Mouse (Mus musculus): ENCODE data around the gene Ccl4. TPM values are rescaled to one million over a fixed set of nuclear protein-coding genes. Genes with fewer than 3 reads are reported as not detected.

Gene Ccl4
- polyA plus RNA-seq, 1 experiment from 2014 or later = 1.7 TPM

GRCm38 (mm10) chr11:83657508-83657907, 4.9 kb upstream of the Ccl4 start:
- ATAC-seq = no peak
- H3K4me3 ChIP-seq (ENCODE audit: low read depth, low read length) = no peak overlapping the region

GRCm38 (mm10) chr11:83658797-83659196, 3.6 kb upstream of the Ccl4 start:
- H3K4me3 ChIP-seq (ENCODE audit: low read depth, low read length) = no peak overlapping the region
- H3K36me3 ChIP-seq (ENCODE audit: insufficient read depth, low read length) = no peaks in the 10 kb centered on the region
- H3K27me3 ChIP-seq (replicated peaks; ENCODE audit: insufficient read depth, low read length) = no peaks in the 10 kb centered on the region
- DNase-seq (ENCODE audit: low spot score) (no peak), ATAC-seq (no peak)
- 70% methylated on average over 6 of the region's 6 CpGs for WGBS
- H3K4me2 ChIP-seq (replicated peaks; ENCODE audit: low read depth, low read length) = no peak overlapping the region
- no peaks in the 10 kb centered on the region for H3K9me3 ChIP-seq (ENCODE audit: low read length)
- H3K27ac ChIP-seq (ENCODE audit: low read length) = no peak overlapping the region
- H3K4me1 ChIP-seq (ENCODE audit: insufficient read depth, low read depth, low read length) = no peaks in the 10 kb centered on the region
- no peak overlapping the region for H3K9ac ChIP-seq (replicated peaks; ENCODE audit: low read depth)
- TF ChIP-seq EP300 (IDR thresholded peaks at IDR 0.05) (no peak), CTCF (IDR thresholded peaks at IDR 0.05) (no peak)

More at GRCm38 (mm10) chr11:83657508-83657907, 4.9 kb upstream of the Ccl4 start:
- no peaks in the 10 kb centered on the region for H3K36me3 ChIP-seq (ENCODE audit: insufficient read depth, low read length)
- TF ChIP-seq CTCF (IDR thresholded peaks at IDR 0.05) (no peak), EP300 (IDR thresholded peaks at IDR 0.05) (no peak)
- no peaks in the 10 kb centered on the region for H3K27me3 ChIP-seq (replicated peaks; ENCODE audit: insufficient read depth, low read length)
- H3K9ac ChIP-seq (replicated peaks; ENCODE audit: low read depth) = no peak overlapping the region
- DNase-seq (ENCODE audit: low spot score) = no peak
- H3K27ac ChIP-seq (ENCODE audit: low read length) = no peak overlapping the region
- H3K4me1 ChIP-seq (ENCODE audit: insufficient read depth, low read depth, low read length) = no peaks in the 10 kb centered on the region
- 80% methylated on average over 3 of the region's 3 CpGs for WGBS
- no peaks in the 10 kb centered on the region for H3K9me3 ChIP-seq (ENCODE audit: low read length)
- no peak overlapping the region for H3K4me2 ChIP-seq (replicated peaks; ENCODE audit: low read depth, low read length)

GRCm38 (mm10) chr11:83663532-83663931, 1.1 kb downstream of the Ccl4 start:
- H3K27ac ChIP-seq (ENCODE audit: low read length) = no peak overlapping the region
- H3K36me3 ChIP-seq (ENCODE audit: insufficient read depth, low read length) = no peaks in the 10 kb centered on the region
- H3K4me2 ChIP-seq (replicated peaks; ENCODE audit: low read depth, low read length) = no peak overlapping the region
- no peak for ATAC-seq
- H3K27me3 ChIP-seq (replicated peaks; ENCODE audit: insufficient read depth, low read length) = no peaks in the 10 kb centered on the region
- H3K9ac ChIP-seq (replicated peaks; ENCODE audit: low read depth) = no peak overlapping the region
- peak; percentile 31 for DNase-seq (ENCODE audit: low spot score)
- no peaks in the 10 kb centered on the region for H3K4me1 ChIP-seq (ENCODE audit: insufficient read depth, low read depth, low read length)
- H3K9me3 ChIP-seq (ENCODE audit: low read length) = no peaks in the 10 kb centered on the region
- TF ChIP-seq EP300 (IDR thresholded peaks at IDR 0.05) (no peak), CTCF (IDR thresholded peaks at IDR 0.05) (no peak)
- H3K4me3 ChIP-seq (ENCODE audit: low read depth, low read length) = no peak overlapping the region
- WGBS = 46% methylated on average over 5 of the region's 5 CpGs

GRCm38 (mm10) chr11:83671743-83672142, 9.4 kb downstream of the Ccl4 start:
- no peaks in the 10 kb centered on the region for H3K4me1 ChIP-seq (ENCODE audit: insufficient read depth, low read depth, low read length)
- no peaks in the 10 kb centered on the region for H3K36me3 ChIP-seq (ENCODE audit: insufficient read depth, low read length)
- no peak for TF ChIP-seq CTCF (IDR thresholded peaks at IDR 0.05)
- no peak for TF ChIP-seq EP300 (IDR thresholded peaks at IDR 0.05)
- H3K27ac ChIP-seq (ENCODE audit: low read length) = no peak overlapping the region
- H3K9ac ChIP-seq (replicated peaks; ENCODE audit: low read depth) = no peak overlapping the region
- H3K4me3 ChIP-seq (ENCODE audit: low read depth, low read length) = no peak overlapping the region
- no peak overlapping the region for H3K4me2 ChIP-seq (replicated peaks; ENCODE audit: low read depth, low read length)
- no peaks in the 10 kb centered on the region for H3K27me3 ChIP-seq (replicated peaks; ENCODE audit: insufficient read depth, low read length)
- ATAC-seq (no peak), DNase-seq (ENCODE audit: low spot score) (no peak)
- no peaks in the 10 kb centered on the region for H3K9me3 ChIP-seq (ENCODE audit: low read length)

- H3K4me2 ChIP-seq (replicated peaks; ENCODE audit: low read depth, low read length) = no peak overlapping the region
- no peaks in the 10 kb centered on the region for H3K9me3 ChIP-seq (ENCODE audit: low read length)
- no peak overlapping the region for H3K27ac ChIP-seq (ENCODE audit: low read length)
- DNase-seq (ENCODE audit: low spot score) (no peak), ATAC-seq (no peak)
- no peak overlapping the region for H3K9ac ChIP-seq (replicated peaks; ENCODE audit: low read depth)
- WGBS = 86% methylated on average over 1 of the region's 1 CpGs
- no peaks in the 10 kb centered on the region for H3K4me1 ChIP-seq (ENCODE audit: insufficient read depth, low read depth, low read length)
- no peak overlapping the region for H3K4me3 ChIP-seq (ENCODE audit: low read depth, low read length)
- H3K27me3 ChIP-seq (replicated peaks; ENCODE audit: insufficient read depth, low read length) = no peaks in the 10 kb centered on the region
- H3K36me3 ChIP-seq (ENCODE audit: insufficient read depth, low read length) = no peaks in the 10 kb centered on the region
- TF ChIP-seq CTCF (IDR thresholded peaks at IDR 0.05) (no peak), EP300 (IDR thresholded peaks at IDR 0.05) (no peak)
Observed at GRCm38 (mm10) chr11:83675665-83676064, 13.3 kb downstream of the Ccl4 start.

GRCm38 (mm10) chr11:83689918-83690317, 27.5 kb downstream of the Ccl4 start:
- Histone ChIP-seq H3K27ac (ENCODE audit: low read length) (no peak overlapping the region), H3K27me3 (replicated peaks; ENCODE audit: insufficient read depth, low read length) (no peaks in the 10 kb centered on the region), H3K4me2 (replicated peaks; ENCODE audit: low read depth, low read length) (no peak overlapping the region), H3K9me3 (ENCODE audit: low read length) (no peaks in the 10 kb centered on the region), H3K4me1 (ENCODE audit: insufficient read depth, low read depth, low read length) (no peaks in the 10 kb centered on the region), H3K4me3 (ENCODE audit: low read depth, low read length) (no peak overlapping the region), H3K9ac (replicated peaks; ENCODE audit: low read depth) (no peak overlapping the region), H3K36me3 (ENCODE audit: insufficient read depth, low read length) (no peaks in the 10 kb centered on the region)
- ATAC-seq (no peak), DNase-seq (ENCODE audit: low spot score) (no peak)
- 68% methylated on average over 1 of the region's 1 CpGs for whole genome bisulfite sequencing
- TF ChIP-seq CTCF (IDR thresholded peaks at IDR 0.05) = no peak
- TF ChIP-seq EP300 (IDR thresholded peaks at IDR 0.05) = no peak

GRCm38 (mm10) chr11:83692008-83692407, 29.6 kb downstream of the Ccl4 start:
- Histone ChIP-seq H3K9me3 (ENCODE audit: low read length) (no peaks in the 10 kb centered on the region), H3K9ac (replicated peaks; ENCODE audit: low read depth) (no peak overlapping the region), H3K27me3 (replicated peaks; ENCODE audit: insufficient read depth, low read length) (no peaks in the 10 kb centered on the region), H3K36me3 (ENCODE audit: insufficient read depth, low read length) (no peaks in the 10 kb centered on the region), H3K4me3 (ENCODE audit: low read depth, low read length) (no peak overlapping the region), H3K4me2 (replicated peaks; ENCODE audit: low read depth, low read length) (no peak overlapping the region), H3K4me1 (ENCODE audit: insufficient read depth, low read depth, low read length) (no peaks in the 10 kb centered on the region), H3K27ac (ENCODE audit: low read length) (no peak overlapping the region)
- no peak for DNase-seq (ENCODE audit: low spot score)
- WGBS = 38% methylated on average over 1 of the region's 1 CpGs
- TF ChIP-seq EP300 (IDR thresholded peaks at IDR 0.05) = no peak
- no peak for TF ChIP-seq CTCF (IDR thresholded peaks at IDR 0.05)
- ATAC-seq = no peak

Data from lung, postnatal 0 days (tissue).